Mouse (Mus musculus) stomach, postnatal 0 days (tissue): ENCODE results near the gene Acer1.

Experiments
- CTCF ChIP-seq: IDR thresholded peaks from 2 replicates; pipeline ENCODE4 v1.5.1; 2016; ENCODE audit warnings: antibody characterized with exemption, low read depth, mild to moderate bottlenecking, moderate library complexity
- EP300 ChIP-seq: optimal IDR thresholded peaks from 2 replicates; pipeline ENCODE3; 2016; ENCODE audit warnings: antibody characterized with exemption

DNA sequence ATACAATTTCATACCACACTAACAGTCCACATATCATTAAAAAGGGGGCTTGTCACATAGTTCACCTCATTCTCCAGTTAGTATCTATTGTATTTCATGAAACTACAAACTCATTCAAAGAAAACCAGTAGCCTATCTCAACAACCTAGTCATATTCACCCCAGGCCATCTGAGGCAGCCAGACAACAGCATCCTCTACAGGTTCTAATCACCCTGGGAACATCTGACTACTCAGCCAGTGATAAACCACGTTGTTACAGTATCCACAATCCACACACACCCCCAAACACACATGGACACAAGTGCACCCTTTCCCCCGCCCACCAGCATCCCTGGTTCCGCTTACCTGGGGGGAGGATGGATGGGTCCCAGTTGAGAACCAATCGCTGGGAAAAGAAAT lies 45.5 kb upstream of the Acer1 start:
- no peak for TF ChIP-seq CTCF
- no peak for TF ChIP-seq EP300
